Comparison of ENCODE assay signal across 8 mouse cellular contexts in the genomic region with DNA sequence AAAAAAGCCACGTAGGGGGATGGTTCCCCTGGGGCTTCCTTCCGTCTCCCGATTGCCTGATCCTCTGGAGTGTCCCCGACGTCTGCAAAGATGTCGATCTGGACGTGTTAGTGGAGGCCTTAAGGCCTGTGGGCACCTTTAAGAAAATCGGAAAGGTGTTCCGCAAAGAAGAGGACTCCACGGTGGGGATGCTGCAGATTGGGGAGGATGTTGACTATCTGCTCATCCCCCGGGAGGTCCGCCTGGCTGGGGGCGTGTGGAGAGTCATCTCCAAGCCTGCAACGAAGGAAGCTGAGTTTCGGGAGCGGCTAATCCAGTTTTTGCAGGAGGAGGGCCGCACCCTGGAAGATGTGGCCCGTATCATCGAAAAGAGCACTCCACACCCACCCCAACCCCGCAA. TPM values are rescaled to one million over a fixed set of nuclear protein-coding genes. Genes with fewer than 3 reads are reported as not detected.
DNase-seq lines count a peak whose midpoint lies in the region; ATAC-seq and TF ChIP-seq lines count a peak whose summit lies in the region.

No protein-coding gene starts in this region.

- intact Hi-C loops in left cerebral cortex, postnatal 14 days (cut with DNase I) = no loop called here

- H3K4me2 ChIP-seq in limb, embryonic 13.5 days (replicated peaks) = peak overlapping the region; percentile 88

- H3K4me1 ChIP-seq in megakaryocyte, embryonic 14.5 days = peaks cover 79% of the 10 kb centered on the region
- peaks cover 79% of the 10 kb centered on the region for H3K4me1 ChIP-seq in limb, embryonic 13.5 days
- no peaks in the 10 kb centered on the region for H3K4me1 ChIP-seq in small intestine, adult 2 months (ENCODE audit: control insufficient read depth, insufficient read depth, insufficient read length, low read length)

- no peak for TF ChIP-seq POLR2A in small intestine, adult 2 months (IDR thresholded peaks at IDR 0.05; ENCODE audit: low read depth, low read length)

- TF ChIP-seq CTCF in small intestine, adult 2 months (IDR thresholded peaks at IDR 0.05; ENCODE audit: extremely low read depth, insufficient read length, insufficient replicate concordance, low read depth, low read length) = no peak

- H3K36me3 ChIP-seq in megakaryocyte, embryonic 14.5 days (replicated peaks; ENCODE audit: low read length) = peaks cover 35% of the 10 kb centered on the region
- peaks cover 39% of the 10 kb centered on the region for H3K36me3 ChIP-seq in limb, embryonic 13.5 days
- H3K36me3 ChIP-seq in small intestine, adult 2 months (ENCODE audit: control insufficient read depth, insufficient read depth, low read length) = no peaks in the 10 kb centered on the region

- H3K4me3 ChIP-seq in megakaryocyte, embryonic 14.5 days (replicated peaks) = peak overlapping the region; percentile 92
- peak overlapping the region; percentile 77 for H3K4me3 ChIP-seq in limb, embryonic 13.5 days
- peak overlapping the region; percentile 52 for H3K4me3 ChIP-seq in small intestine, adult 2 months (ENCODE audit: low read depth, low read length)

- WGBS in limb, embryonic 13.5 days = 4% methylated on average over 20 of the region's 20 CpGs
- whole genome bisulfite sequencing in small intestine, adult 2 months = 16% methylated on average over 20 of the region's 20 CpGs

- H3K9ac ChIP-seq in limb, embryonic 13.5 days = peak overlapping the region; percentile 90

- H3K9me3 ChIP-seq in megakaryocyte, embryonic 14.5 days = no peaks in the 10 kb centered on the region
- H3K9me3 ChIP-seq in limb, embryonic 13.5 days = no peaks in the 10 kb centered on the region

- DNase-seq in adrenal gland, postnatal 10 days = peak; percentile 35
- no peak for DNase-seq in adrenal gland, adult 8-10 months
- no peak for DNase-seq in adipocyte (ENCODE audit: low spot score)
- DNase-seq in left cerebral cortex, postnatal 14 days (ENCODE audit: low spot score in 2 of 2) = no peak

- H3K27me3 ChIP-seq in megakaryocyte, embryonic 14.5 days (replicated peaks) = peaks cover 4% of the 10 kb centered on the region
- H3K27me3 ChIP-seq in limb, embryonic 13.5 days = no peaks in the 10 kb centered on the region
- 0 out of 2 replicates have a peak, but pooled peaks cover 3% of the 10 kb centered on the region for H3K27me3 ChIP-seq in small intestine, adult 2 months (ENCODE audit: control insufficient read depth, insufficient read depth, low read length)

- ATAC-seq in megakaryocyte, adult 5-6 weeks (ENCODE audit: poor library complexity, severe bottlenecking) = no peak; the same call in 1 of the 2 replicates
- ATAC-seq in limb, embryonic 13.5 days (ENCODE audit: low FRiP score, low read depth) = no peak

- H3K27ac ChIP-seq in limb, embryonic 13.5 days = peak overlapping the region; percentile 91
- 0 out of 2 replicates have a peak overlapping the region, but pooled peaks have one; percentile 8 for H3K27ac ChIP-seq in small intestine, adult 2 months (ENCODE audit: insufficient read depth, low read depth, low read length)

RNA-seq across cellular contexts. Expression of a gene that starts 1.9 kb away (rescaled TPM):
- 10 to 100 TPM; 16.2 to 21.2 TPM for total RNA-seq in adrenal gland, postnatal 10 days (2021)
- 10 to 100 TPM; 22.0 to 47.8 (median 30.0) TPM for total RNA-seq in adrenal gland, adult 8-10 months (2022)
- 2.9 and 5.3 TPM in 2 replicates for polyA plus RNA-seq in megakaryocyte, embryonic 14.5 days (2012; ENCODE audit: insufficient read depth, low replicate concordance)
- 0.02 and 0.07 TPM in 2 replicates for total RNA-seq in megakaryocyte, adult 5-6 weeks (2015)
- total RNA-seq in megakaryocyte, adult 5-6 weeks (2017) = 0.40 and 0.69 TPM in 2 replicates
- 33.0 and 33.1 TPM in 2 replicates for polyA plus RNA-seq in limb, embryonic 13.5 days (2015; fragmentation: Nextera tagmentation; extraction: Ambion mirVana)
- polyA plus RNA-seq in small intestine, adult 2 months (2012; rRNA removed) = 0.74 and 0.85 TPM in 2 replicates
- total RNA-seq in left cerebral cortex, postnatal 14 days (2021) = 1 to 10 TPM; 3.0 TPM

RNA-seq across cellular contexts. Expression of a gene that starts 11.5 kb away (rescaled TPM):
- 1 to 10 TPM; 1.3 to 1.8 TPM for total RNA-seq in adrenal gland, postnatal 10 days (2021)
- total RNA-seq in adrenal gland, adult 8-10 months (2022) = 1 to 10 TPM; 2.3 to 3.1 (median 2.7) TPM
- polyA plus RNA-seq in megakaryocyte, embryonic 14.5 days (2012; ENCODE audit: insufficient read depth, low replicate concordance) = 0.06 and 1.4 TPM in 2 replicates
- 0.18 TPM in 1 of 2 replicates, not detected in the other for total RNA-seq in megakaryocyte, adult 5-6 weeks (2015)
- 0.04 and 0.11 TPM in 2 replicates for total RNA-seq in megakaryocyte, adult 5-6 weeks (2017)
- polyA plus RNA-seq in limb, embryonic 13.5 days (2015; fragmentation: Nextera tagmentation; extraction: Ambion mirVana) = 0.27 and 0.31 TPM in 2 replicates
- polyA plus RNA-seq in small intestine, adult 2 months (2012; rRNA removed) = 0.05 and 0.14 TPM in 2 replicates
- total RNA-seq in left cerebral cortex, postnatal 14 days (2021) = 10 to 100 TPM; 59.2 to 61.7 TPM

RNA-seq across cellular contexts. Expression of a gene that starts 33.3 kb away (rescaled TPM):
- total RNA-seq in adrenal gland, postnatal 10 days (2021) = 10 to 100 TPM; 81.5 to 90.1 TPM
- total RNA-seq in adrenal gland, adult 8-10 months (2022) = 10 to 100 TPM; 74.7 to 96.9 (median 91.3) TPM
- 55.6 and 70.0 TPM in 2 replicates for polyA plus RNA-seq in megakaryocyte, embryonic 14.5 days (2012; ENCODE audit: insufficient read depth, low replicate concordance)
- 39.9 and 51.4 TPM in 2 replicates for total RNA-seq in megakaryocyte, adult 5-6 weeks (2015)
- total RNA-seq in megakaryocyte, adult 5-6 weeks (2017) = 31.6 and 33.1 TPM in 2 replicates
- polyA plus RNA-seq in limb, embryonic 13.5 days (2015; fragmentation: Nextera tagmentation; extraction: Ambion mirVana) = 115 and 118 TPM in 2 replicates
- polyA plus RNA-seq in small intestine, adult 2 months (2012; rRNA removed) = 121 and 278 TPM in 2 replicates
- 100 to 1,000 TPM; 182 to 185 TPM for total RNA-seq in left cerebral cortex, postnatal 14 days (2021)

RNA-seq across cellular contexts. Expression of a gene that starts 34.9 kb away (rescaled TPM):
- total RNA-seq in adrenal gland, postnatal 10 days (2021) = 1 to 10 TPM; 4.5 to 5.1 TPM
- 1 to 10 TPM; 6.4 to 9.3 (median 7.3) TPM for total RNA-seq in adrenal gland, adult 8-10 months (2022)
- polyA plus RNA-seq in megakaryocyte, embryonic 14.5 days (2012; ENCODE audit: insufficient read depth, low replicate concordance) = not detected in 2 replicates
- total RNA-seq in megakaryocyte, adult 5-6 weeks (2015) = not detected in 2 replicates
- not detected in 2 replicates for total RNA-seq in megakaryocyte, adult 5-6 weeks (2017)
- polyA plus RNA-seq in limb, embryonic 13.5 days (2015; fragmentation: Nextera tagmentation; extraction: Ambion mirVana) = 1.00 and 1.0 TPM in 2 replicates
- polyA plus RNA-seq in small intestine, adult 2 months (2012; rRNA removed) = 0.04 and 0.09 TPM in 2 replicates
- total RNA-seq in left cerebral cortex, postnatal 14 days (2021) = 10 to 100 TPM; 85.4 to 91.6 TPM

RNA-seq across cellular contexts. Expression of a gene that starts 49.9 kb away (rescaled TPM):
- total RNA-seq in adrenal gland, postnatal 10 days (2021) = 10 to 100 TPM; 18.3 to 23.9 TPM
- 10 to 100 TPM; 35.2 to 71.0 (median 48.2) TPM for total RNA-seq in adrenal gland, adult 8-10 months (2022)
- not detected in 2 replicates for polyA plus RNA-seq in megakaryocyte, embryonic 14.5 days (2012; ENCODE audit: insufficient read depth, low replicate concordance)
- not detected in 2 replicates for total RNA-seq in megakaryocyte, adult 5-6 weeks (2015)
- not detected in 2 replicates for total RNA-seq in megakaryocyte, adult 5-6 weeks (2017)
- 22.7 and 23.4 TPM in 2 replicates for polyA plus RNA-seq in limb, embryonic 13.5 days (2015; fragmentation: Nextera tagmentation; extraction: Ambion mirVana)
- polyA plus RNA-seq in small intestine, adult 2 months (2012; rRNA removed) = 1.2 and 1.4 TPM in 2 replicates
- 100 to 1,000 TPM; 215 to 249 TPM for total RNA-seq in left cerebral cortex, postnatal 14 days (2021)

Comparison
In these comparisons a context has a peak if more than half of its experiments do, and no peak if none do; other contexts are left out.
1. RNA of a gene that starts 1.9 kb away (total RNA-seq): 22.0 to 47.8 TPM in adrenal gland, adult 8-10 months and 16.2 to 21.2 TPM in adrenal gland, postnatal 10 days; 3.0 TPM in left cerebral cortex, postnatal 14 days and 0.02 to 0.69 TPM in megakaryocyte, adult 5-6 weeks; every median in the first group is over 4 times any median in the second.
2. RNA of a gene that starts 11.5 kb away (total RNA-seq): 59.2 to 61.7 TPM in left cerebral cortex, postnatal 14 days; 2.3 to 3.1 TPM in adrenal gland, adult 8-10 months, 1.3 to 1.8 TPM in adrenal gland, postnatal 10 days and 0.04 to 0.18 TPM in megakaryocyte, adult 5-6 weeks; every median in the first group is over 10 times any median in the second.
3. Peak in every context shown above with its lines, with median percentiles within 50 percentile points of each other: H3K4me3 ChIP-seq.